Mouse (Mus musculus) left cerebral cortex, adult 2 months (tissue): ENCODE data around the gene Fam98a. TPM values are rescaled to one million over a fixed set of nuclear protein-coding genes. Genes with fewer than 3 reads are reported as not detected.

Experiments used
- DNase-seq, 2 experiments: peaks; one replicate each; pipeline ENCODE4 v3.0.0; 2021 to 2022; ENCODE audit warnings: low spot score in 2 of 2, mixed read lengths in 1 of 2; ENCODE audit errors: extremely low spot score in 1 of 2
- H3K27ac ChIP-seq: fragments of 200-600 bp; 2 replicates; pipeline ENCODE4 v1.8.1; 2022
- H3K4me3 ChIP-seq: fragments of 200-600 bp; 2 replicates; pipeline ENCODE4 v1.8.1; 2022
- CTCF ChIP-seq: fragments of 200-600 bp; IDR thresholded peaks from 2 replicates; pipeline ENCODE4 v1.8.1; 2022; ENCODE audit warnings: antibody characterized with exemption, mild to moderate bottlenecking, moderate library complexity
- intact Hi-C: fragments of 180-260 bp; cut with DNase I; formaldehyde crosslinking; loops from one replicate; pipeline ENCODE4 v1.15.1; 2025
- total RNA-seq, 2 experiments: library from RNA; stranded (reverse); gene quantifications; 2 replicates each; pipeline ENCODE4 v1.2.3; 2021

The Fam98a gene
- total RNA-seq, 2 experiments from 2014 or later: 44.8 to 50.0 TPM

DNA sequence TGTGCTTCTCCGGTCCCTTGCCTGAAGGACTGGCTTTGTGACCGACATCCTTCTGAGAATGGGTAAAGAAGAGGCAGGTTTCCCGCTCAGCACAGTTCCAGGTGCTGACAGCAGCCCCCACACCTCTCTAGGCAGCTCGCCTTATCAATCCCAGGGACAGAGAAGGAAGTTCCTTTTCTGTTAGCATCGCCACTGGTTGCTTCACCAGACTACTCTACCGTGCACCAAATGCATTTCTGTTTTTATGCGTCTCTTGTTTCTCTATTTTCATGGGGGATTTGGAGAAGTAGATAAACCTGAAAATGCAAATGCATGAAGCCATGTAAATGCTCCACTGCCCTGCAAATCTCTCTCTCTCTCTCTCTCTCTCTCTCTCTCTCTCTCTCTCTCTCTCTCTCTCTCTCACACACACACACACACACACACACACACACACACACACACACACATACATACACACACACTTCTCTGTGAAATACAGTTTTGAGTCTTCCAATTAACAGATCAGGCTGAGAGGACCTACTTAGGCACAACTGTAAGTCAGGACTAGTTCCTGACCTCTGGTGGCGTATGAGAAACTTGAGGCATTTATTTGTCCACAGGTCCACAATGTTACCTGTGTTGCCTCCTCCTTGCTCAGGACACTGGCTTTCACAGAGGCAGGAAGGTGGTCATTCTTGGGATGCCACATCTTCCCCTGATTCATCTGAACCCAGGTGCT is 33.4 kb downstream of the Fam98a start:
- H3K4me3 ChIP-seq: no peak overlapping the region
- peak overlapping the region; percentile 38; the same call in 1 of the 2 replicates for H3K27ac ChIP-seq
- no peak for TF ChIP-seq CTCF
- DNase-seq: no peak
- intact Hi-C loops: no loop called here

DNA sequence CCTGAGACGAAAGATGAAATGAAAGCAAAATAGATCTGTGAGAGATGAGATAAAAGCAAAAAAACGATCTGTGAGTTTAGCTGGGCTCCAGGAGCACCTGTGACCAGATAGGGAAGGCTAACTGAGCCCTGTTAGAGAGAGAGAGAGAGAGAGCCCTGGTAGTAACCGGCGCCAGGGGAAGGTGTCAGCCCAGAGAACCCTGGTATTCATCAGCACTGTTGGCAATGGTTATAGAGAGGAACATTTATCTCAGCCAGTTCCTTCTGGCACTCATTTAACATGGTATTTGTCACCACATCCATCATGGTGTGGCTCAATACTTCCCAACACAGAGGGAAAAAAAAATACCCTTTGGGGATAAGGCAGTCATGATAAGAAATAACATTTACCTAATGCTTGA is 35.2 kb downstream of the Fam98a start:
- H3K27ac ChIP-seq: no peak overlapping the region
- no peak for TF ChIP-seq CTCF
- intact Hi-C loops: no loop called here

DNA sequence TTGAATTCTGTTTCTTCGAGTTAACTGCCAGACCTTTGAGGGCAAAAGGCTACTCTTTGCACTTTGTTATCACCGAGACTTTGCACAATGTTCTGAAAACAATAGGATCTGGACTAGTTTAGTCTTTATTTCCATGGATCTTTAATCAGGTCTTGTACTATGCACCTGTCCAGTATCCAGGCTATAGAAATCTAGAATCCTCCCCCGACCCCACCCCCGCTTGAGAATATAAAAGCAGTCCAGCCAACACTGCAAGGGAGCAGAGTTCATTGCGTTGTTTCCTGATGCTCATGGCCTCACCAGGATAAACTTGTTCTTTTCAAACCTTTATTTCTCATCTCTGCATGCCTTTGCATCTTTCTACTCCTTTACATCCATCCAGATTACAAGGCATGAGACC is 42.5 kb downstream of the Fam98a start:
- no peak overlapping the region for H3K27ac ChIP-seq
- intact Hi-C loops: no loop called here
- TF ChIP-seq CTCF: no peak
- no peak overlapping the region for H3K4me3 ChIP-seq
- DNase-seq: no peak

More for the DNA sequence above, 35.2 kb downstream of the Fam98a start:
- DNase-seq: no peak
- H3K4me3 ChIP-seq: no peak overlapping the region

DNA sequence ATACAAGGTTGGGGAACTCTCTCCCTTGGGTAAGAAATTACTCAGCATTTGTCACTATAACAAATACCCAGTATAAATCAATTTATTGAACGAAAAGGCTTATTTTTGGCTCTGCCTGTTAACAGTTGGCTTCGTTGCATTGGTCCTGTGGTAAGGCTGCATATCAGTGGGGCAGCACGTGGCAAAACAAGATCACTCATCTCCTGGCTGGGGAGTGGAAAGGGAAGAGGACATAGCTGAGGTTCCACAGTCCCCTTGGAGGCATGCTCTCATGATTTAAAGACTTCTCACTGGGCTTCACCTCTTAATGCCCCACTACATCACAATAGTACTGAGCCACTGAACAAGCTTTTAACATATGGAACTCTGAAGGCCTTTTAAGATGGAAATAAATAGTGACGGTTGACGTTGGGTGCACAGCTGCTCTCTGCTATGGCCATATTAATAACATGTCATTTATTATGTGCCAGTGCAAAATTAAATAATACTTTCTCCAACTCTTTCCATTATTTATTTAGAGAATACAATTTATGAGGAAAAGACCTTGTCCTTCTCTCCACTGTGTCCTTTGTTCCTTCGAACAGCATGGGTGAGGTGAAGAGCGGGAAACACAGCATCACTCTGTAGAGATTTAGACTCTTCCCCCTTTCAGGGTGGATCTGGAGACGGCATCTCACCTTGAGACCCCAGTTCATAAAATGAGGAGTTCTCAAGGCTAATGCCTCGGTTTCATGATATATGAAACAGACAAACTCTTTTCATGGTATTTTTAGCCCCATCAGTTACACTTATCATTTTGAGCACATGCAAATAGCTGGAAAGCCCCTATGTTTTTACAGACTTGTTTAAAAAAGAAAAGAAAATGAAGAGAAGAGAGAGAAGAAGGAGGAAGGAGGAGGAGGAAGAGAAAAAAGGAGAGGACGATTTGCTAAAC is 44.8 kb downstream of the Fam98a start:
- no peak for DNase-seq
- no peak for TF ChIP-seq CTCF
- intact Hi-C loops: no loop called here
- Histone ChIP-seq H3K27ac (no peak overlapping the region), H3K4me3 (no peak overlapping the region)

- no peak overlapping the region for H3K27ac ChIP-seq
- intact Hi-C loops: no loop called here
- no peak for DNase-seq
- no peak for TF ChIP-seq CTCF
- H3K4me3 ChIP-seq: no peak overlapping the region
Observed at GRCm38 (mm10) chr17:75506097-75506675, 45.6 kb downstream of the Fam98a start.

DNA sequence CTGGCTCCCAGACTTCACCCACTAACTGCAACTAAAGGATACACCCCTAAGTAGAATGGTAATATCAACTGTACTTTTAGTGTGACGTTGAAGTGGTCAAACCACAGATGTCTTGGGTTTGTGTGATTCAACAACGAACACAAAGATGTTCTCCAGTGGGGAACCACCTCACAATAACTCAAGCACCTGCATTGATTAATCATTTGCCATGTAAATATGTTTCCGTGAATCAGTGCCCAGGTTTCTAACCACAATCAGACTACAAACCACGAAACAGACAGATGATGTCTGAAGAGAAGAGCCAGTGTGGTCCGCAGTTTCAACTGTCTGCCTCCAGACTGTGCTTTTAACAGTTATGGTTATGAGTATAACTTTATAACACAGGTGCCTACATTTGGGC is 46.7 kb downstream of the Fam98a start:
- Histone ChIP-seq H3K4me3 (no peak overlapping the region), H3K27ac (no peak overlapping the region)
- intact Hi-C loops: no loop called here
- DNase-seq: no peak
- TF ChIP-seq CTCF: no peak

GRCm38 (mm10) chr17:75503031-75503430 is 48.7 kb downstream of the Fam98a start:
- DNase-seq: no peak

DNA sequence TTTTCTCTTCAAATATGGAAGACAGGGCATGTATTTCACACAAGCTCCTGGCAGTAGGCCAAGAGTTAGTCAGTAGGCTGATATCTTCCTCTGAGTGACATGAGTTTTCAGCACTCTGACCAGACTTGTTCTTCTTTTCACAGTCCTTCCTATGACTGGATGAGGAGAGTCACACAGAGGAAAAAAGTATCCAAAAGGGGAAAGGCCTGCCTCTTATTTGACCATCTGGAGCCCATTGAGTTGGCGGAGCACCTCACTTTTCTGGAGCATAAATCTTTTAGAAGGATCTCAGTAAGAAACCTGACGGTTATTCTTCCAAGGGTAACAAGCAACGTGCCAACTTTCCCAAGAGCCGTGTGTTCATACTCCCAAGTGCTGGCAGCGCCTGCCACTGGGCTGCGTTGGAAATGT is 53.5 kb downstream of the Fam98a start:
- intact Hi-C loops: no loop called here
- no peak for DNase-seq

More at GRCm38 (mm10) chr17:75503031-75503430, 48.7 kb downstream of the Fam98a start:
- no peak overlapping the region for H3K4me3 ChIP-seq
- no peak for TF ChIP-seq CTCF
- no peak overlapping the region for H3K27ac ChIP-seq
- intact Hi-C loops: no loop called here

GRCm38 (mm10) chr17:75495213-75495612 is 56.5 kb downstream of the Fam98a start:
- TF ChIP-seq CTCF: no peak
- intact Hi-C loops: no loop called here
- no peak overlapping the region for H3K27ac ChIP-seq

More for the DNA sequence above, 53.5 kb downstream of the Fam98a start:
- no peak for TF ChIP-seq CTCF
- no peak overlapping the region for H3K4me3 ChIP-seq
- no peak overlapping the region for H3K27ac ChIP-seq

More at GRCm38 (mm10) chr17:75495213-75495612, 56.5 kb downstream of the Fam98a start:
- DNase-seq: no peak
- no peak overlapping the region for H3K4me3 ChIP-seq

Other genes with a start within 250 kb of the Fam98a start
- 1 to 10 TPM; 7.4 to 9.0 TPM for gene Rasgrp3, start 116.0 kb downstream of the Fam98a start, total RNA-seq